Mouse (Mus musculus): ENCODE results near the gene Chad. TPM values are rescaled to one million over a fixed set of nuclear protein-coding genes. Genes with fewer than 3 reads are reported as not detected.

Chad gene
- polyA plus RNA-seq, 1 experiment from 2014 or later = 0.36 TPM

DNA sequence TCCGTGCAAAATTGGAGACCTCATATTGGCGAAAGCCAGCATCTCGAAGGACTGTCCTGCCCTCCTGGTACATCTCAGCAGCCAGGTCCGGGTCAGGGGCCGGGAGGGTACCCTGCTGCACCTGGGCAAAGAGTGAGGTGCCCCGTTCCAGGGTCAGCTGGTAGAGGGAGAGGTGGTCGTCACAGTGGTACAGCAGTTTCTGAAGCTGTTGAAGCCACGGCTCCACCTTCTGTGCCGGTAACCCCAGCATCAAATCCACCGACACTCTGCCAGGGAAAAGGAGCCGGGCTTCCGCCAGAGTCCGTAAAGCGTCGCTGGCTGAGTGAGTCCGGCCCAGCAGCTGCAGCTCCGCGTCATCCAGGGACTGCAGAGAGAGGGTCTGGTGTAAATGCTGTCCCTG is 20.4 kb upstream of the Chad start:
- H3K9ac ChIP-seq = peak overlapping the region; percentile 43; the same call in 1 of the 2 replicates
- 0 out of 2 replicates have a peak overlapping the region, but pooled peaks have one; percentile 9 for H3K4me3 ChIP-seq
- no peak for ATAC-seq (ENCODE audit: insufficient number of reproducible peaks, low FRiP score)
- H3K9me3 ChIP-seq (replicated peaks) = no peaks in the 10 kb centered on the region
- WGBS = 50% methylated on average over 18 of the region's 18 CpGs
- H3K36me3 ChIP-seq = peaks cover 8% of the 10 kb centered on the region
- peaks cover 18% of the 10 kb centered on the region for H3K4me1 ChIP-seq (replicated peaks)
- H3K27ac ChIP-seq (ENCODE audit: poor library complexity, severe bottlenecking) = no peak overlapping the region
- peak overlapping the region; percentile 60 for H3K4me2 ChIP-seq
- no peaks in the 10 kb centered on the region for H3K27me3 ChIP-seq (replicated peaks)

DNA sequence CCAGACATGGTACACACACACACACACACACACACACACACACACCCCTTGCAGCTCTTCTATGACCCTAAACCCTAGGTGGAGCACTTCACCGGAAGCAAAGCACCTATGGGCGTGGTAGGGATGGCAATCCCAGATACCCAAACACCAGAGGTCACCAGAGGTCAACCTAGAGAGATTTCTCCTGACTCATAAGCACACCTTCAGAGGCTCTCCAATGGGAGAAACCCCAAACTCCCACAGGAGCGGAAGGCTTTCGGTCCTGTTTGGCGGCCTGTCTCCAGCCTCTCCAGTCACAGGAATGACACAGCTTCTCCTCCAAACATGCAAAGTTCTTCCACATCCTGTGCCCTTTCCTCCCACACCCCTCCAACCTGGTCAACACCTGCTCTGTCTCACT is 18.5 kb upstream of the Chad start:
- Histone ChIP-seq H3K9me3 (replicated peaks) (0 out of 2 replicates have a peak, but pooled peaks cover 2% of the 10 kb centered on the region), H3K4me3 (no peak overlapping the region), H3K4me1 (replicated peaks) (peaks cover 20% of the 10 kb centered on the region), H3K27ac (ENCODE audit: poor library complexity, severe bottlenecking) (no peak overlapping the region), H3K27me3 (replicated peaks) (no peaks in the 10 kb centered on the region), H3K4me2 (no peak overlapping the region), H3K9ac (no peak overlapping the region), H3K36me3 (peaks cover 8% of the 10 kb centered on the region)
- no peak for ATAC-seq (ENCODE audit: insufficient number of reproducible peaks, low FRiP score)
- WGBS = 89% methylated on average over 5 of the region's 5 CpGs

DNA sequence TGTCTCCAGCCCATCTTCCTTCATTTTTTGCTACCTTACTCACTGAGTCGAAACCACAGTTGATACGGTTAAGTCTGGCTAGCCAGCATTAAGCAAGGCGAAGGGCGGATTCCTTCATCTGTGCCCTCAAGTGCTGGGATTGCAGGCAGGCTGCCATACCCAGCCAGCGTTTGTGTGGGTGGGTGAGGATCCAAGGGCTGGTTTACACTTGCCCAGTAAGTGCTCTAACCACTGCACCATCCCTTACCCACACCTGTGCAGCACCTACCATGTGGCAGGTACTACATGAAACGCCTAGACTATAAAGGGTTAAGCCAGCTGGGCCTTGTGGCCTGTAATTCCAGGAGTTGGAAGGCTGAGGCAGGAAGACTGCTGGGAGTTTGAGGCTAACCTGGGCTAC is 17.6 kb upstream of the Chad start:
- no peaks in the 10 kb centered on the region for H3K27me3 ChIP-seq (replicated peaks)
- peaks cover 11% of the 10 kb centered on the region for H3K36me3 ChIP-seq
- no peak overlapping the region for H3K9ac ChIP-seq
- 0 out of 2 replicates have a peak, but pooled peaks cover 3% of the 10 kb centered on the region for H3K9me3 ChIP-seq (replicated peaks)
- no peak overlapping the region for H3K4me3 ChIP-seq
- WGBS = 93% methylated on average over 6 of the region's 6 CpGs
- ATAC-seq (ENCODE audit: insufficient number of reproducible peaks, low FRiP score) = no peak
- H3K4me2 ChIP-seq = no peak overlapping the region
- no peak overlapping the region for H3K27ac ChIP-seq (ENCODE audit: poor library complexity, severe bottlenecking)
- peaks cover 20% of the 10 kb centered on the region for H3K4me1 ChIP-seq (replicated peaks)

DNA sequence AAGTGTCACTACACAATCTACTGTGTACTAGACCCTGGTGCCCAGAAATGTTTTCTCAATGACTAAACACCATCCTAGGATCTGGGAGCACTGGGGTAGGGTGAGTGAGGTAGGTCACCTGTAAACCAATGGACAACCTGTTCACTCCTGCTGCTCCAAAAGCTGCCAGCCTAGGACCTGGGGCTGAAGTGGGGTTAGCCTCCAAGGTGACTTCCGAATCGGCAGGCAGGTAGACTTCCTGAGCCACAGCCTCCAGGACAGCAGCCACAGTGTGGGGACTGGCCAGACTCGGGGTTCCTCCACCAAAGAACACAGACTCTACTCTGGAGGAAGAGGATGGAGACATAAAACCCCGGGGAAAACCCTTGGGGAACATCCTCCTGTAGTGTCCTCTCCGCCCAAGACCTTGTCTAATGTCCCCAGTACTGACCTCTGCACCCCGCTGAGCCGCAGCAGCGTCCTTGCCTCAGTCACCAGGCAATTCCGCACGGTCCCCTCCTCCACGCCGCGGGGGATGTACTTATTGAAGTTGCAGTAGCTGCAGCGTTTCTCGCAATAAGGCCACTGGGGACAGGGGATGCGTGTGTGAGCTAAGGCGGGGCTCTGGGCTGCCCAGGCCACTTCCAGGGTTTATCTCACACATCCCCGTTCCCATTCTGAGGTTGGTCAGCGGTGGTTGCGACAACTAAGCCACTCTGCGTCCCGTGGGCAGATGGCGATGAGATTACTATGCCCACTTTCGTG is 16.6 kb upstream of the Chad start:
- peaks cover 20% of the 10 kb centered on the region for H3K4me1 ChIP-seq (replicated peaks)
- 12% methylated on average over 24 of the region's 24 CpGs for WGBS
- ATAC-seq (ENCODE audit: insufficient number of reproducible peaks, low FRiP score) = no peak; the same call in 1 of the 2 replicates
- no peak overlapping the region for H3K27ac ChIP-seq (ENCODE audit: poor library complexity, severe bottlenecking)
- peak overlapping the region; percentile 90 for H3K4me2 ChIP-seq
- no peaks in the 10 kb centered on the region for H3K27me3 ChIP-seq (replicated peaks)
- peak overlapping the region; percentile 75 for H3K9ac ChIP-seq
- peaks cover 5% of the 10 kb centered on the region for H3K36me3 ChIP-seq
- peak overlapping the region; percentile 62 for H3K4me3 ChIP-seq
- 0 out of 2 replicates have a peak, but pooled peaks cover 3% of the 10 kb centered on the region for H3K9me3 ChIP-seq (replicated peaks)

DNA sequence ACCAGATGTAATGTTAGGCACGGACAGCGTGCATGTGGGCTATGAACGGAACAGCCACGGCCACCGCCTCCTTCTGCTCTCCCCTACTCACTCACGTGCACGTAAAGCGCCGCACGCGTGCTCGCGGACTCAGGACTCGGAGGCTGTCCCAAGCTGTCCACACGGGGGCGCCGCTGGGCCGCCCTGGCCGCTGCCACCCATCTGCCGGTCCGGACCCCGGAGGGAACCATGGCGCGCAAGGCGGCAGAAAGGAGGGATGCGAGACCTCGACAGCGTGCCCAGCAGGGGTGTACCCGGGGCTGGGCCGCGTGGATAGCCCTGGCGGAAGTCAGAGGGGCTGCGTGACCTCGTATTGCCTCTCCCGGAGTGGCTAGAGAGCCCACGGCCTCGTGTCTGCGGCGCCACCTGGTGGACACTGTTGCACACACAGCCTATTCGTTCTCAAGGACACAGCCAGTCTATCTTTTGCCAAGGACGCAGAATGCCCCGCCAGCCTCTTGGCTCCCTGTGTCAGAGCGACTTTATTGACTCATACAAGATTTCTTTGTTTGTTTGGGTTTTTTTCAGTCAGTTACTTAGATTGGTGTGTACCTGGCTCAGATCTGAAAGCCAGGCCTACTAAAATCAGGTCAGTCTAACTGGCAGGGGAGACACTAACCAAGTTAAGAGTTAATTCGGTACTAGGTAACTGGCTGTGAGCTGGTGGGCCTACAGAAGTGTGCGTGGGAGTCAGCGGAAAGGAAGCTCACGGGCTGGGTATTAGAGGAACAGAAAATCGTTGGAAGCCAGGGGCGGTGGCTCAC is 15.8 kb upstream of the Chad start, which contains the start of gene Rsad1:
Rsad1 (minus strand) TSS at position 368 of the 803 bp plus-strand sequence.
- H3K27ac ChIP-seq (ENCODE audit: poor library complexity, severe bottlenecking) = peak within 1 kb of the TSS; percentile 75
- ATAC-seq (ENCODE audit: insufficient number of reproducible peaks, low FRiP score) = peak; percentile 82

DNA sequence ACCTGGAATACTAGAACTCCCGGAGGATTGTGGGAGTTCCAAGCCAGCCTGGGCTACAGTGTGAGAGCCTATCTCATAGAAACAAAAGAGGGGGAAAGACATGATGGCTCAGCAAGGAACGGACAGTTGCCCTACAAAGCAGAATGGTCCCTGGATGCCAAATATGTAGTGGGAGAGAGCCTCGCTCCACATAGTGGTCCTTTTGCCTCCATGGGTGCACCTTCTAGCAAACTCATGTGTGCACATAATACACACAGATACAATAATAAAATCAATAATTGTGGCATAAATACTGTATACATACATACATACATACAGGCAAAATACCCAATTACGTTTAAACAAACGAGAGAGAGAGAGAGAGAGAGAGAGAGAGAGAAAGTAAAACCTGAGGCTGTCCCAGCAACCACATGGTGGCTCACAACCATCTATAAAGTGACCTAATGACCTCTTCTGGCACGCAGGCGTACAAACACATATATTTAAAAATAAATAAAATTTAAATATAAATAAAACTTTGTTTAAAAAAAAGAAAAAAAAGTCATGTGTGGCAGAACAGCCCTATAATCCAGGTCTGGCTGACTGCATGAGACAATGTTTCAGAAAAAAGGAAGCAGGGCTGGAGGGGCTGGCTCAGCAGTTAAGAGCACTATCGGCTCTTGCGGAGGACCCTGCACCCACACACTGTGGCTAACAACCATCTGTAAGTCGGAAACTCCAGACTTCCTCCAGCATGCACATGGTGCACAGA is 15.0 kb upstream of the Chad start:
- Histone ChIP-seq H3K4me1 (replicated peaks) (peaks cover 12% of the 10 kb centered on the region), H3K4me3 (no peak overlapping the region), H3K9me3 (replicated peaks) (0 out of 2 replicates have a peak, but pooled peaks cover 3% of the 10 kb centered on the region), H3K27me3 (replicated peaks) (no peaks in the 10 kb centered on the region), H3K4me2 (0 out of 2 replicates have a peak overlapping the region, but pooled peaks have one; percentile 90), H3K9ac (0 out of 2 replicates have a peak overlapping the region, but pooled peaks have one; percentile 7), H3K36me3 (peaks cover 3% of the 10 kb centered on the region), H3K27ac (ENCODE audit: poor library complexity, severe bottlenecking) (0 out of 2 replicates have a peak overlapping the region, but pooled peaks have one; percentile 75)
- ATAC-seq (ENCODE audit: insufficient number of reproducible peaks, low FRiP score) = no peak
- 70% methylated on average over 10 of the region's 10 CpGs for WGBS

More for the DNA sequence above, 15.8 kb upstream of the Chad start, which contains the start of gene Rsad1:
- Histone ChIP-seq H3K36me3 (peaks cover 3% of the 10 kb centered on the region), H3K9ac (peak within 1 kb of the TSS; percentile 75), H3K4me1 (replicated peaks) (peaks cover 20% of the 10 kb centered on the region), H3K4me3 (peak within 1 kb of the TSS; percentile 62), H3K4me2 (peak within 1 kb of the TSS; percentile 90), H3K9me3 (replicated peaks) (0 out of 2 replicates have a peak, but pooled peaks cover 3% of the 10 kb centered on the region), H3K27me3 (replicated peaks) (no peaks in the 10 kb centered on the region)
- 4% methylated on average over 48 of the region's 49 CpGs for WGBS

DNA sequence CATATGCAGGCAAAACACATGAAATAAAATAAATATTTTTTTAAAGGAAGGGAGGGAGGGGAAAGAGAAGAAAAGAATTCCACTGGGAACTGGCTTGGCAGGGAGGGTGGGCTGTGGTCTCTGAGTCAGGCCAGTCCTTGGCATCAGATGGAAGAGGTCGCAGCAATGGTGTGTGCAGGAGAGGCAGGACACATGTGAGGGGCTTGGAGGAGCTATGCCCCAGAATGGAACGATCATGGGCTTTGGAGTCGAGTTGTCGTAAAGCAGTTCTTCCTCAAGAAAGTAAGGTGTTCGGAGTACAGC is 14.5 kb upstream of the Chad start:
- Histone ChIP-seq H3K36me3 (peaks cover 3% of the 10 kb centered on the region), H3K4me2 (no peak overlapping the region), H3K27ac (ENCODE audit: poor library complexity, severe bottlenecking) (no peak overlapping the region), H3K4me3 (no peak overlapping the region), H3K9me3 (replicated peaks) (0 out of 2 replicates have a peak, but pooled peaks cover 3% of the 10 kb centered on the region), H3K4me1 (replicated peaks) (peaks cover 11% of the 10 kb centered on the region), H3K9ac (no peak overlapping the region), H3K27me3 (replicated peaks) (no peaks in the 10 kb centered on the region)
- WGBS = 86% methylated on average over 5 of the region's 5 CpGs
- no peak for ATAC-seq (ENCODE audit: insufficient number of reproducible peaks, low FRiP score)

DNA sequence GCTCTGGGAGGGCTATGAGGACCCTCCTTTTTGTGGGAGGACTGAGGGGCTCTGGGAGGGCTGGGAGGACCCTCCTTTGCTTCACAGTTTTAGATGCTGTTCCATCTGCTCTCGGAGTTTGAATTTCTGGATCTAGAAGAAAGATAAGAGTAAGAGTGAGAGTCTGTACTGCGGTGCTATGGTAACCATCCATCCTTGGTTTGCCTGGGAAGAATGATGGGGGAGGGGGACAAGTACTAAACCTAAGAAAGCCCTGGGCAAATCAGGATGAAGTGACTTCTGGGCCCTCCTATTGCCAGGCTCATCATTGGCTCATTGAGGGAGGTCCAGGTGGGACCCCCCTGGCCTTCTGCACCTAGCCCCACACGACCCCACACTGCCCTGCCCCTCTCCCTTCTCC is 6.6 kb upstream of the Chad start:
- ATAC-seq (ENCODE audit: insufficient number of reproducible peaks, low FRiP score) = no peak
- Histone ChIP-seq H3K4me2 (no peak overlapping the region), H3K4me3 (no peak overlapping the region), H3K36me3 (peaks cover 14% of the 10 kb centered on the region), H3K27ac (ENCODE audit: poor library complexity, severe bottlenecking) (no peak overlapping the region), H3K9me3 (replicated peaks) (no peaks in the 10 kb centered on the region), H3K27me3 (replicated peaks) (no peaks in the 10 kb centered on the region), H3K9ac (no peak overlapping the region), H3K4me1 (replicated peaks) (no peaks in the 10 kb centered on the region)
- 60% methylated on average over 3 of the region's 3 CpGs for WGBS

DNA sequence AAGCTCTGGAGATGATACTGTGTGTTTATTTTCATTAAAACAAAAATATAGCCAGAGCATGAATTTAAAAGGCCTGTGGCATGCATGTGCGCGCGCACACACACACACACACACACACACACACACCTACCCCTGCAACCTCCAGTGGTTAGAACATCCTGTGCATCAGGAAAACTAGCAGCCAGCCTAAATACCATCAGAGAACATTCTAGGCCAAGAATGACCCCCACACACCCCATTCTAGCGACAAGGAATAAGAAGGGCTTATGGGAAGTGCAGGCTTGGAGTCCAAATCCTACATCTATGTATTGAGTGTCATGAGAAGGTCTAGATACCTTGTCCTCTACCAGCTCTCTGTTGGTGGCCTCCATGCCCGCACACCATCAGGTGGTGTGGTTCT is 1.5 kb upstream of the Chad start:
- Histone ChIP-seq H3K4me1 (replicated peaks) (peaks cover 14% of the 10 kb centered on the region), H3K9ac (no peak overlapping the region), H3K9me3 (replicated peaks) (no peaks in the 10 kb centered on the region), H3K27me3 (replicated peaks) (peaks cover 26% of the 10 kb centered on the region), H3K4me2 (no peak overlapping the region), H3K27ac (ENCODE audit: poor library complexity, severe bottlenecking) (no peak overlapping the region), H3K4me3 (no peak overlapping the region), H3K36me3 (peaks cover 8% of the 10 kb centered on the region)
- WGBS = 94% methylated on average over 5 of the region's 5 CpGs
- ATAC-seq (ENCODE audit: insufficient number of reproducible peaks, low FRiP score) = no peak

DNA sequence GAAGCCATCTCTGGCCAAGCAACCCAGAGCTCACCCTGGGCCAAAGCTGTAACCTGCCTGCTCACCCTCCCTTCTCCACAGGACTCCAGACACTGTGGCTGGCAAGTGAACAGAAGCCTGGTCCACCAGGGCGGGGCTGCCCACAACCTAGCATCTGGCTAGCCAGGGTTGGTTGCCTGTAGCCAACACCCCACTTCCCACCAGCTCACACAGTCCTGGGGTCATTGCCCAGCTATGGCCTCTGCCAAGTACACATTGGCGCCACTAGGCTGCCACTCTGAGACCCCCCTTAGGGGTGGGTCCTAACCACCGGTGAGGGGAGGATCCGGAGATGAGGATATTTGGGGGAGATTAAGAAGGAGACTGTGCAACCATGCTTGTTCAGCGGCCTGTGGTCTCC is 1.0 kb upstream of the Chad start:
- no peak overlapping the region for H3K27ac ChIP-seq (ENCODE audit: poor library complexity, severe bottlenecking)
- H3K9me3 ChIP-seq (replicated peaks) = no peaks in the 10 kb centered on the region
- 51% methylated on average over 5 of the region's 5 CpGs for WGBS
- no peak for ATAC-seq (ENCODE audit: insufficient number of reproducible peaks, low FRiP score)
- H3K27me3 ChIP-seq (replicated peaks) = peaks cover 26% of the 10 kb centered on the region
- H3K4me2 ChIP-seq = peak overlapping the region; percentile 67
- peak overlapping the region; percentile 29 for H3K4me3 ChIP-seq
- peaks cover 5% of the 10 kb centered on the region for H3K36me3 ChIP-seq
- H3K9ac ChIP-seq = peak overlapping the region; percentile 51; the same call in 1 of the 2 replicates
- peaks cover 14% of the 10 kb centered on the region for H3K4me1 ChIP-seq (replicated peaks)
